Mouse (Mus musculus) spleen, adult 2 months (tissue): ENCODE measurements around the gene Gm27021.

Source experiments
- CTCF ChIP-seq: fragments of 200-500 bp; IDR thresholded peaks from 2 replicates; pipeline ENCODE4 v1.5.1; 2011; ENCODE audit warnings: mild to moderate bottlenecking, inconsistent platforms; ENCODE audit not compliant: insufficient read depth, insufficient read length, insufficient replicate concordance; ENCODE audit errors: extremely low read depth
- POLR2A ChIP-seq: fragments of 200-500 bp; IDR thresholded peaks from 2 replicates; pipeline ENCODE4 v1.6.1; 2011; ENCODE audit warnings: low read depth, low read length, inconsistent platforms

DNA sequence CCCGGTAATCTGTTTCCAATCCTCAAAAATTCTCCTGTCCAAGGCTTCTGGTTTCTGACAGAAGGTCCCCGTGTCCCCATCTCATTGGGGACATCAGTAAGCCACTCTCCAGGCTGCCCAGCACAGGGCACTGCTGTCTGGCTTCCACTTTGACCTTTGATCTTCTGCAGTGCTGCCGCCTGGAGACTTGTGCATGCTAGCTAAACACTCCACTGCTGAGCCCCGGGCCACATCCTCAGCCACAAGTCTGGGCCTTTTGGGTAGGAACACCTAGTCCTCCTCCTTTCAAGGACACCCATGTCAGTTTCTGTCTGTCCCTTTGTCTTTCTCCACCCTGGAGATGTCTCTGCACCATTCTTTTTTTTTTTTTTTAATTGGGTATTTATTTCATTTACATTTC is 25.1 kb upstream of the Gm27021 start:
- TF ChIP-seq POLR2A (no peak), CTCF (no peak)
